Mouse (Mus musculus) heart, embryonic 16.5 days (tissue): ENCODE data around the gene Mtf1. TPM values are rescaled to one million over a fixed set of nuclear protein-coding genes. Genes with fewer than 3 reads are reported as not detected.
A peak's percentile ranks its signal among the peaks of the same experiment; 100 is the strongest.

Experiments
- ATAC-seq: fragments of 200-750 bp; cut with Nextera tagmentation; replicated peaks from 2 replicates; pipeline ENCODE4 v1.8.0; 2017; ENCODE audit warnings: moderate number of reproducible peaks; ENCODE audit not compliant: insufficient read depth, low FRiP score; ENCODE audit errors: extremely low read depth
- H3K27ac ChIP-seq: fragments of 300-500 bp; sonication (generic); 2 replicates; pipeline ENCODE4 v1.5.1; 2014; ENCODE audit warnings: mild to moderate bottlenecking, low read length, control low read depth, moderate library complexity
- H3K27me3 ChIP-seq: fragments of 300-500 bp; sonication (generic); 2 replicates; pipeline ENCODE4 v1.6.1; 2014; ENCODE audit warnings: low read length, mixed read lengths; ENCODE audit not compliant: control insufficient read depth, insufficient read depth
- H3K36me3 ChIP-seq: fragments of 300-500 bp; sonication (generic); 2 replicates; pipeline ENCODE4 v1.6.1; 2014; ENCODE audit not compliant: control insufficient read depth, insufficient read depth
- H3K4me1 ChIP-seq: fragments of 300-500 bp; sonication (generic); 2 replicates; pipeline ENCODE4 v1.6.1; 2014; ENCODE audit warnings: low read length, mixed read lengths; ENCODE audit not compliant: control insufficient read depth, insufficient read depth
- H3K4me2 ChIP-seq: fragments of 300-500 bp; sonication (generic); 2 replicates; pipeline ENCODE4 v1.6.1; 2014; ENCODE audit warnings: low read depth, mild to moderate bottlenecking, control low read depth, low read length
- H3K4me3 ChIP-seq: fragments of 300-500 bp; sonication (generic); 2 replicates; pipeline ENCODE4 v1.5.1; 2014; ENCODE audit warnings: mild to moderate bottlenecking, control low read depth, low read length
- H3K9ac ChIP-seq: fragments of 300-500 bp; sonication (generic); 2 replicates; pipeline ENCODE4 v1.6.1; 2014; ENCODE audit warnings: low read length, control low read depth
- H3K9me3 ChIP-seq: fragments of 300-500 bp; sonication (generic); replicated peaks from 2 replicates; pipeline ENCODE4 v1.6.1; 2016; ENCODE audit warnings: low read length; ENCODE audit not compliant: control insufficient read depth
- WGBS: fragments of 180-500 bp; shearing (Covaris S2); extraction: QIAGEN DNeasy Blood & Tissue Kit; methylation state at CpG from one replicate; pipeline ENCODE4 v1.1.7; 2014; 5-methylcytosine and 5-hydroxymethylcytosine counted together
- polyA plus RNA-seq: library from polyadenylated mRNA; unstranded; fragments of >200 nt; fragmentation: Nextera tagmentation; extraction: Ambion mirVana; gene quantifications from 2 replicates; pipeline ENCODE4 v1.2.1, GENCODE M21; 2015

Mtf1 gene
- polyA plus RNA-seq, 1 experiment from 2014 or later, result 11.5 TPM

GRCm38 (mm10) chr4:124790013-124790412, 11.9 kb upstream of the Mtf1 start:
- Histone ChIP-seq H3K4me1 (no peaks in the 10 kb centered on the region), H3K36me3 (peaks cover 41% of the 10 kb centered on the region), H3K9me3 (no peaks in the 10 kb centered on the region), H3K4me3 (no peak overlapping the region), H3K27me3 (no peaks in the 10 kb centered on the region), H3K9ac (no peak overlapping the region), H3K27ac (no peak overlapping the region), H3K4me2 (no peak overlapping the region)
- 73% methylated on average over 4 of the region's 4 CpGs for WGBS
- ATAC-seq, result no peak

- Histone ChIP-seq H3K27ac (no peak overlapping the region), H3K9ac (no peak overlapping the region), H3K9me3 (no peaks in the 10 kb centered on the region), H3K27me3 (no peaks in the 10 kb centered on the region), H3K4me3 (no peak overlapping the region), H3K36me3 (peaks cover 24% of the 10 kb centered on the region), H3K4me2 (no peak overlapping the region), H3K4me1 (no peaks in the 10 kb centered on the region)
- WGBS, result 81% methylated on average over 8 of the region's 8 CpGs
- ATAC-seq, result no peak
Observed at GRCm38 (mm10) chr4:124792114-124792513, 9.8 kb upstream of the Mtf1 start.

- H3K9ac ChIP-seq, result no peak overlapping the region
- 90% methylated on average over 8 of the region's 8 CpGs for WGBS
- peaks cover 10% of the 10 kb centered on the region for H3K36me3 ChIP-seq
- no peaks in the 10 kb centered on the region for H3K4me1 ChIP-seq
- H3K27me3 ChIP-seq, result no peaks in the 10 kb centered on the region
- H3K9me3 ChIP-seq, result no peaks in the 10 kb centered on the region
- no peak overlapping the region for H3K4me3 ChIP-seq
- no peak overlapping the region for H3K27ac ChIP-seq
- ATAC-seq, result no peak
- H3K4me2 ChIP-seq, result no peak overlapping the region
Observed at GRCm38 (mm10) chr4:124796141-124796540, 5.8 kb upstream of the Mtf1 start.

- 86% methylated on average over 2 of the region's 2 CpGs for WGBS
- no peak overlapping the region for H3K9ac ChIP-seq
- no peak overlapping the region for H3K4me2 ChIP-seq
- no peak overlapping the region for H3K4me3 ChIP-seq
- peaks cover 10% of the 10 kb centered on the region for H3K36me3 ChIP-seq
- ATAC-seq, result no peak
- H3K9me3 ChIP-seq, result no peaks in the 10 kb centered on the region
- peaks cover 3% of the 10 kb centered on the region; the same call in 1 of the 2 replicates for H3K4me1 ChIP-seq
- no peaks in the 10 kb centered on the region for H3K27me3 ChIP-seq
- no peak overlapping the region for H3K27ac ChIP-seq
Observed at GRCm38 (mm10) chr4:124796913-124797312, 5.0 kb upstream of the Mtf1 start.

- H3K27ac ChIP-seq, result peak overlapping the region; percentile 97
- H3K4me3 ChIP-seq, result peak overlapping the region; percentile 94
- no peaks in the 10 kb centered on the region for H3K27me3 ChIP-seq
- H3K36me3 ChIP-seq, result peaks cover 23% of the 10 kb centered on the region
- WGBS, result under 1% methylated on average over 53 of the region's 53 CpGs
- peak overlapping the region; percentile 96 for H3K9ac ChIP-seq
- ATAC-seq, result peak; percentile 100
- H3K4me1 ChIP-seq, result peaks cover 12% of the 10 kb centered on the region
- peak overlapping the region; percentile 87 for H3K4me2 ChIP-seq
- H3K9me3 ChIP-seq, result no peaks in the 10 kb centered on the region
Observed at GRCm38 (mm10) chr4:124802309-124803260, 681 bp downstream of the Mtf1 start.

- Histone ChIP-seq H3K27ac (no peak overlapping the region), H3K4me2 (peak overlapping the region; percentile 81), H3K36me3 (peaks cover 21% of the 10 kb centered on the region), H3K27me3 (no peaks in the 10 kb centered on the region), H3K4me1 (peaks cover 12% of the 10 kb centered on the region), H3K9me3 (no peaks in the 10 kb centered on the region), H3K4me3 (peak overlapping the region; percentile 94), H3K9ac (no peak overlapping the region; the same call in 1 of the 2 replicates)
- WGBS, result 72% methylated on average over 6 of the region's 6 CpGs
- ATAC-seq, result no peak
Observed at GRCm38 (mm10) chr4:124803406-124803805, 1.5 kb downstream of the Mtf1 start.

- H3K9me3 ChIP-seq, result no peaks in the 10 kb centered on the region
- H3K4me1 ChIP-seq, result peaks cover 2% of the 10 kb centered on the region
- peaks cover 18% of the 10 kb centered on the region for H3K36me3 ChIP-seq
Observed at GRCm38 (mm10) chr4:124808511-124808910, 6.6 kb downstream of the Mtf1 start.

GRCm38 (mm10) chr4:124809136-124809883, 7.4 kb downstream of the Mtf1 start:
- WGBS, result 80% methylated on average over 9 of the region's 9 CpGs
- peaks cover 18% of the 10 kb centered on the region for H3K36me3 ChIP-seq
- H3K4me2 ChIP-seq, result no peak overlapping the region
- H3K9ac ChIP-seq, result no peak overlapping the region
- H3K4me3 ChIP-seq, result no peak overlapping the region
- H3K27me3 ChIP-seq, result no peaks in the 10 kb centered on the region
- no peak overlapping the region for H3K27ac ChIP-seq
- H3K4me1 ChIP-seq, result no peaks in the 10 kb centered on the region
- no peaks in the 10 kb centered on the region for H3K9me3 ChIP-seq
- ATAC-seq, result no peak

More at GRCm38 (mm10) chr4:124808511-124808910, 6.6 kb downstream of the Mtf1 start:
- Histone ChIP-seq H3K27me3 (no peaks in the 10 kb centered on the region), H3K27ac (peak overlapping the region; percentile 13; the same call in 1 of the 2 replicates), H3K4me3 (no peak overlapping the region), H3K4me2 (no peak overlapping the region), H3K9ac (no peak overlapping the region; the same call in 1 of the 2 replicates)
- 0 out of 2 replicates have a peak, but pooled peaks have one; percentile 28 for ATAC-seq
- WGBS, result 65% methylated on average over 5 of the region's 5 CpGs
